Mouse (Mus musculus) ES-Bruce4 (cell line): Measurements from ENCODE around the gene Gipc3.

ENCODE experiments used
- CTCF ChIP-seq: IDR thresholded peaks from one replicate; pipeline ENCODE4 v1.8.1; 2011; ENCODE audit warnings: low read depth, low read length
- EP300 ChIP-seq: IDR thresholded peaks from 2 replicates; pipeline ENCODE4 v1.6.1; 2011; ENCODE audit warnings: low read depth, low read length; ENCODE audit not compliant: insufficient read depth
- POLR2A ChIP-seq: IDR thresholded peaks from one replicate; pipeline ENCODE4 v1.8.1; 2011; ENCODE audit warnings: low read length; ENCODE audit not compliant: insufficient read depth

- TF ChIP-seq POLR2A (no peak), CTCF (no peak), EP300 (no peak)
These were observed 26.6 kb downstream of the Gipc3 start for GRCm38 (mm10) chr10:81316338-81317060.
